Mouse (Mus musculus) liver, embryonic 16.5 days (tissue): ENCODE data around the gene Sh3rf1. TPM values are rescaled to one million over a fixed set of nuclear protein-coding genes. Genes with fewer than 3 reads are reported as not detected.
"Not testable (repeated sequence)": the region's sequence is repeated elsewhere in the genome, so short reads cannot be mapped to it uniquely, and the experiment has no call there.

Source experiments
- ATAC-seq: fragments of 200-750 bp; cut with Nextera tagmentation; 2 replicates; pipeline ENCODE4 v1.8.0; 2017; ENCODE audit warnings: low read depth, mild to moderate bottlenecking, moderate number of reproducible peaks, moderate library complexity
- H3K27ac ChIP-seq: fragments of 300-500 bp; sonication (generic); 2 replicates; pipeline ENCODE4 v1.5.1; 2014; ENCODE audit warnings: mild to moderate bottlenecking, low read length
- H3K27me3 ChIP-seq: fragments of 300-500 bp; sonication (generic); 2 replicates; pipeline ENCODE4 v1.6.1; 2014; ENCODE audit warnings: low read depth, low read length, mixed read lengths; ENCODE audit not compliant: control insufficient read depth, insufficient read depth
- H3K36me3 ChIP-seq: fragments of 300-500 bp; sonication (generic); 2 replicates; pipeline ENCODE4 v1.6.1; 2014; ENCODE audit warnings: mild to moderate bottlenecking; ENCODE audit not compliant: control insufficient read depth, insufficient read depth
- H3K4me1 ChIP-seq: fragments of 300-500 bp; sonication (generic); 2 replicates; pipeline ENCODE4 v1.6.1; 2014; ENCODE audit warnings: low read depth, low read length, mixed read lengths; ENCODE audit not compliant: control insufficient read depth
- H3K4me2 ChIP-seq: fragments of 300-500 bp; sonication (generic); 2 replicates; pipeline ENCODE4 v1.6.1; 2014; ENCODE audit warnings: low read depth, low read length, mixed read lengths
- H3K4me3 ChIP-seq: fragments of 300-500 bp; sonication (generic); 2 replicates; pipeline ENCODE4 v1.5.1; 2014; ENCODE audit warnings: low read depth, mild to moderate bottlenecking, low read length
- H3K9ac ChIP-seq: fragments of 300-500 bp; sonication (generic); 2 replicates; pipeline ENCODE4 v1.6.1; 2014; ENCODE audit warnings: low read depth, low read length
- H3K9me3 ChIP-seq: fragments of 300-500 bp; sonication (generic); replicated peaks from 2 replicates; pipeline ENCODE4 v1.6.1; 2016; ENCODE audit warnings: low read length; ENCODE audit not compliant: control insufficient read depth
- WGBS: fragments of 180-500 bp; shearing (Covaris S2); extraction: QIAGEN DNeasy Blood & Tissue Kit; methylation state at CpG from one replicate; pipeline ENCODE4 v1.1.7; 2014; ENCODE audit not compliant: insufficient replicate concordance; 5-methylcytosine and 5-hydroxymethylcytosine counted together
- polyA plus RNA-seq: library from polyadenylated mRNA; unstranded; fragments of >200 nt; fragmentation: Nextera tagmentation; extraction: Ambion mirVana; gene quantifications from 2 replicates; pipeline ENCODE4 v1.2.1, GENCODE M21; 2015

The Sh3rf1 gene
- polyA plus RNA-seq, 1 experiment from 2014 or later: 1.5 TPM

- no peaks in the 10 kb centered on the region; the same call in 1 of the 2 replicates for H3K4me1 ChIP-seq
- H3K36me3 ChIP-seq: no peaks in the 10 kb centered on the region
- WGBS: 72% methylated on average over 18 of the region's 18 CpGs
- no peak for ATAC-seq
- H3K4me2 ChIP-seq: no peak overlapping the region
- no peaks in the 10 kb centered on the region for H3K9me3 ChIP-seq
- no peaks in the 10 kb centered on the region for H3K27me3 ChIP-seq
- no peak overlapping the region for H3K4me3 ChIP-seq
- no peak overlapping the region for H3K9ac ChIP-seq
- no peak overlapping the region for H3K27ac ChIP-seq
Measured at GRCm38 (mm10) chr8:61390307-61391057, 166.8 kb downstream of the Sh3rf1 start.

GRCm38 (mm10) chr8:61391058-61391434 lies 167.4 kb downstream of the Sh3rf1 start:
- no peak overlapping the region for H3K27ac ChIP-seq
- 72% methylated on average over 13 of the region's 13 CpGs for WGBS
- no peak overlapping the region for H3K9ac ChIP-seq
- no peaks in the 10 kb centered on the region for H3K27me3 ChIP-seq
- no peaks in the 10 kb centered on the region for H3K36me3 ChIP-seq
- H3K4me1 ChIP-seq: no peaks in the 10 kb centered on the region; the same call in 1 of the 2 replicates
- no peak for ATAC-seq
- no peaks in the 10 kb centered on the region for H3K9me3 ChIP-seq
- no peak overlapping the region for H3K4me2 ChIP-seq
- no peak overlapping the region for H3K4me3 ChIP-seq

- WGBS: 13% methylated on average over 2 of the region's 2 CpGs
- Histone ChIP-seq H3K4me3 (peak overlapping the region; percentile 41), H3K9me3 (no peaks in the 10 kb centered on the region), H3K36me3 (no peaks in the 10 kb centered on the region), H3K27me3 (no peaks in the 10 kb centered on the region), H3K27ac (peak overlapping the region; percentile 57), H3K4me1 (peaks cover 3% of the 10 kb centered on the region; the same call in 1 of the 2 replicates), H3K4me2 (peak overlapping the region; percentile 20; the same call in 1 of the 2 replicates), H3K9ac (no peak overlapping the region)
- peak; percentile 92 for ATAC-seq
Measured at GRCm38 (mm10) chr8:61397139-61397538, 173.5 kb downstream of the Sh3rf1 start.

DNA sequence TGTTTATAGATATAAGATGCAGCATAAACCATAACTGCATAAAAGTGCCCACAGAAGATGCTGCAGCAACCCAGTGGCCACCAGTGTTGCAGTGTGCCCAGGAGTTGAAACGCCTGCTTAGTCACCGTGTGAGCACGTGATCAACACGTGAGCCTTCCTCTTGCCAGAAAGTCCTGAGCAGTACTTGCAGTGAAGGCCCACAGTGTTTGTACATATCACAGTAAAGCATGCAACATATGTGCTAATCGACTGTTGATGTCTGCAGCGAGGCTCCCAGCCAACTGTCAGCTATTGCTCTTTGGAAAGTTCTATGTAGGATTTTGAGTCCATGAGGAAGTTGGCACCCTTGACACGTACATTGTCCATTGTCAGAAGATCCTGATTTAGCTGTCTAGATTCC lies 174.1 kb downstream of the Sh3rf1 start:
- Histone ChIP-seq H3K9ac (no peak overlapping the region), H3K36me3 (no peaks in the 10 kb centered on the region), H3K27me3 (no peaks in the 10 kb centered on the region), H3K27ac (0 out of 2 replicates have a peak overlapping the region, but pooled peaks have one; percentile 22), H3K4me2 (no peak overlapping the region), H3K9me3 (no peaks in the 10 kb centered on the region), H3K4me3 (no peak overlapping the region), H3K4me1 (peaks cover 3% of the 10 kb centered on the region; the same call in 1 of the 2 replicates)
- ATAC-seq: peak; percentile 65
- WGBS: 46% methylated on average over 7 of the region's 7 CpGs

- Histone ChIP-seq H3K9me3 (no peaks in the 10 kb centered on the region), H3K27ac (peak overlapping the region; percentile 78), H3K9ac (no peak overlapping the region), H3K4me1 (peaks cover 1% of the 10 kb centered on the region; the same call in 1 of the 2 replicates), H3K27me3 (no peaks in the 10 kb centered on the region), H3K4me3 (no peak overlapping the region), H3K4me2 (no peak overlapping the region), H3K36me3 (no peaks in the 10 kb centered on the region)
- WGBS: 51% methylated on average over 7 of the region's 7 CpGs
- ATAC-seq: no peak; the same call in 1 of the 2 replicates
Measured at GRCm38 (mm10) chr8:61402861-61403260, 179.2 kb downstream of the Sh3rf1 start.

DNA sequence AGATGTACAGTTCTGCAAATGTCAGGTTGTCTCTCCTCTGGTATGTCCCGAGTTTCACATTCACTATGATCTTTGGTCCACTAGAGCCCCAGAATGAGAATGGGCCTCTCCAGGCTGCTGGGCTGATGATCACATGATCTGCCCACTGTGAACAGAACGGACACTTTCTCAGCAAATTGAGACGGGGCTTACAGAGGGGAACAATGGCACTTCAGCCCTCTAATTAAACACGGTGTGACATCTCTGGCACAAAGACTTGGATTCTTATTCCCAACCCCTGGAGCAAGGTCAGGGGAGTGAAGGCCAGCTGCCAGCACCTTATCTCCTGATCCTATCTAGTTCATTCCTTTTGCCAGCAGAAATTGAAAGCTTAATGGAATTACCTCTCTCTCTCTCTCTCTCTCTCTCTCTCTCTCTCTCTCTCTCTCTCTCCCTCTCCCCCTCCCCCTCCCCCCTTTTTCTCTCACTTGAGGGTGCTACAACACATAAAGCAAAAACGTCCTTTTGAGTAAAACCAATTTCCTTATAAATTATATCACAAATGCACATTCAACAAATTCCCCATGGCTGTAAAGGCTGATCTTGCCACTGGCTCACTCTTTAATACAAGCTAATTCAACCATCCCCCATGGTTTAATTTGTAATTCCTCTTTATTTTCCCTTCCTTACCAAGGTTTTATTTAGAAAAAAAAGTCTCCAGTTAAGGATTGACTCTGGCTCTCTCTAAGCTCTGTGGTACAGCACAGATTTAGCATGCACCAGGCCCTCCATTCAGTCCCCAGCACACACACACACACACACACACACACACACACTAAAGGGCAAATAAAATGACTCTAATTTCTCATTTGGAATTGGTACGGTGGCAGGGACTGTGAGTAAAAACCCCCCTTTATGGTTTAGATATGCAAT lies 179.8 kb downstream of the Sh3rf1 start:
- Histone ChIP-seq H3K4me1 (no peaks in the 10 kb centered on the region; the same call in 1 of the 2 replicates), H3K27me3 (no peaks in the 10 kb centered on the region), H3K27ac (peak overlapping the region; percentile 78), H3K4me3 (no peak overlapping the region), H3K9me3 (no peaks in the 10 kb centered on the region), H3K4me2 (no peak overlapping the region), H3K9ac (no peak overlapping the region), H3K36me3 (no peaks in the 10 kb centered on the region)
- ATAC-seq: peak; percentile 86
- 35% methylated on average over 6 of the region's 6 CpGs for WGBS

GRCm38 (mm10) chr8:61404178-61404560 lies 180.5 kb downstream of the Sh3rf1 start:
- Histone ChIP-seq H3K27ac (no peak overlapping the region), H3K4me1 (no peaks in the 10 kb centered on the region; the same call in 1 of the 2 replicates), H3K36me3 (no peaks in the 10 kb centered on the region), H3K27me3 (no peaks in the 10 kb centered on the region), H3K9me3 (no peaks in the 10 kb centered on the region), H3K4me2 (no peak overlapping the region), H3K9ac (no peak overlapping the region), H3K4me3 (no peak overlapping the region)
- no peak for ATAC-seq
- WGBS: 50% methylated on average over 3 of the region's 3 CpGs

DNA sequence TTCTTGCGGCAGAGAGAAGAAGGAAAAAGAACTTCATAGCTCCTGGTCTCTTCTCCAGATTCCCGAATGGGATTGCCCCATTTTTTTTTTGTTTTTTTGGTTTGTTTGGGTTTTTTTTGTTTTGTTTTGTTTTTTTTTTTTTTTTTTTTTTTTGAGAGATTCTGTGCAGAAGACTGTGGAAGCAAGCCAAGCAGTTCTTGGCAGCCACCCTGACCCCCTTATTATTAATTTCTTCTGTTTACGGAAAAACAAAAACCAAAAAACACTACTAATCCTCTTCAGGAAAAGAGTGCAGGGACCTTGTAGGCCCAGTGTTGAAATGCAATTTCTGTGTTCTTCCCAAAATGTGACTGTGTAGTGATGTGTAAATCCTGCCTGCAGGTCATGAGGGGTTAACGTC lies 185.4 kb downstream of the Sh3rf1 start:
- Histone ChIP-seq H3K9me3 (no peaks in the 10 kb centered on the region), H3K4me2 (no peak overlapping the region), H3K4me3 (no peak overlapping the region), H3K9ac (no peak overlapping the region), H3K27me3 (no peaks in the 10 kb centered on the region), H3K27ac (no peak overlapping the region), H3K4me1 (no peaks in the 10 kb centered on the region), H3K36me3 (no peaks in the 10 kb centered on the region)
- ATAC-seq: no peak
- WGBS: 75% methylated on average over 4 of the region's 4 CpGs

DNA sequence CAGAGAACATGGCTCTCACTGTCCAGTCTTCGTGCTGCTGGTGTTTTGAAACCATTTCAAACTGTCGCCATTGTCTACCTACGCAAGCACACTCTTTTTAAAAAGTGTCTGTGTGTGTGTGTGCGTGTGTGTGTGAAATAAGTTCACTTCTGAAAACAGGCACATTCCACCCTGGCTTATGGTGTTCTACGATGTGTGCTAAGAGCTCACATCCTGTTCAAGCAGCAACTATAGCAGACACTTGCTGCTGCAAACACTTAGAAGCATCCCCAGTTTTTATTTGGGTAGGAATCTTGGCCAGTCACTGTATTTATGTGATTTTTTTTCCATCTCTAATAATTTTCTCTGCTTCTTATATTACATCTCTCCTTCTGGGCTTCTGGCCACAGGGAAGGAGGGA lies 186.0 kb downstream of the Sh3rf1 start:
- H3K9me3 ChIP-seq, ATAC-seq, H3K27ac ChIP-seq, H3K4me3 ChIP-seq, H3K27me3 ChIP-seq, H3K36me3 ChIP-seq, H3K4me2 ChIP-seq, H3K9ac ChIP-seq, H3K4me1 ChIP-seq: not testable (repeated sequence)
- 66% methylated on average over 5 of the region's 5 CpGs for WGBS
